Mouse (Mus musculus): ENCODE measurements around the gene Elp6. TPM values are rescaled to one million over a fixed set of nuclear protein-coding genes. Genes with fewer than 3 reads are reported as not detected.
A peak's percentile ranks its signal among the peaks of the same experiment; 100 is the strongest.

The Elp6 gene
- polyA plus RNA-seq, 1 experiment: 10.7 TPM

DNA sequence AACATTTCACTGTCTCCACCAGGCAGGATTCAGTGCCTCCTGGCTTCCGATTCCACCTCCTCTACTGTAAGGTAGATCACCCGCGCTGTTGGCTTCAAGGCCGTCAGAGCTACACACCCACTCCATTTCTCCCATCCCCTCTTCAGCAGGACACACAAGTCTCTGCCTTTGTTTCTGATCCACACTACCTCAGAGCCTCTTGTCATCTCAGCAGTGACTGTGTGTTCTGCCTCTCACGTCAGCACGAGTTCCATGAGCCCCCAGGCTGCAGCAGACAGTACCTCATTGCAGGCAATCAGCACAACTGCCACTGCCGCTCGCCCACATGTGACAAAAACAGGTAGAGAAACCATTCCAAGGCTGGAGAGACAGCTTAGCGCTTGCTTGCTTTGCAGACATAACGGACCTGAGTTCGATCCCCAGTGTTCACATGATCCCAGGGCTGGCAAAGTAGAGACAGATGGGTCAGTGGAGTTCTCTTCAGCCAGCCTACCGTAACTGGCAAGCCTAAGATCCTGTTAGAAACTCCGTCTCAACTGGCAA is 11.0 kb upstream of the Elp6 start:
- H3K4me1 ChIP-seq (ENCODE audit: control insufficient read depth, insufficient read depth, low read length): no peaks in the 10 kb centered on the region; the same call in 1 of the 2 replicates
- DNase-seq: no peak
- TF ChIP-seq CTCF (conservative IDR thresholded peaks at IDR 0.05; ENCODE audit: insufficient read depth, insufficient read length, low read depth, low read length): no peak
- TF ChIP-seq POLR2A (IDR thresholded peaks at IDR 0.05; ENCODE audit: low read depth, low read length): no peak
- no peaks in the 10 kb centered on the region for H3K27me3 ChIP-seq (replicated peaks; ENCODE audit: control insufficient read depth, insufficient read depth, low read length)
- H3K36me3 ChIP-seq (ENCODE audit: control insufficient read depth, insufficient read depth, low read length): no peaks in the 10 kb centered on the region
- H3K27ac ChIP-seq (ENCODE audit: insufficient read depth, low read depth, low read length): no peak overlapping the region
- no peak overlapping the region for H3K4me3 ChIP-seq (ENCODE audit: insufficient read depth, low read depth, low read length)
- 82% methylated on average over 13 of the region's 13 CpGs for WGBS

GRCm38 (mm10) chr9:110294786-110295185 is 10.2 kb upstream of the Elp6 start:
- TF ChIP-seq CTCF (conservative IDR thresholded peaks at IDR 0.05; ENCODE audit: insufficient read depth, insufficient read length, low read depth, low read length): no peak
- TF ChIP-seq POLR2A (IDR thresholded peaks at IDR 0.05; ENCODE audit: low read depth, low read length): no peak
- 40% methylated on average over 3 of the region's 3 CpGs for WGBS

GRCm38 (mm10) chr9:110296867-110297627 is 7.9 kb upstream of the Elp6 start:
- Histone ChIP-seq H3K36me3 (ENCODE audit: control insufficient read depth, insufficient read depth, low read length) (no peaks in the 10 kb centered on the region), H3K27me3 (replicated peaks; ENCODE audit: control insufficient read depth, insufficient read depth, low read length) (no peaks in the 10 kb centered on the region), H3K4me1 (ENCODE audit: control insufficient read depth, insufficient read depth, low read length) (no peaks in the 10 kb centered on the region; the same call in 1 of the 2 replicates), H3K27ac (ENCODE audit: insufficient read depth, low read depth, low read length) (no peak overlapping the region), H3K4me3 (ENCODE audit: insufficient read depth, low read depth, low read length) (no peak overlapping the region)
- WGBS: 3% methylated on average over 5 of the region's 5 CpGs
- no peak for TF ChIP-seq POLR2A (IDR thresholded peaks at IDR 0.05; ENCODE audit: low read depth, low read length)
- TF ChIP-seq CTCF (conservative IDR thresholded peaks at IDR 0.05; ENCODE audit: insufficient read depth, insufficient read length, low read depth, low read length): peak; percentile 96
- DNase-seq: peak; percentile 88

More at GRCm38 (mm10) chr9:110294786-110295185, 10.2 kb upstream of the Elp6 start:
- Histone ChIP-seq H3K36me3 (ENCODE audit: control insufficient read depth, insufficient read depth, low read length) (no peaks in the 10 kb centered on the region), H3K27ac (ENCODE audit: insufficient read depth, low read depth, low read length) (no peak overlapping the region), H3K4me3 (ENCODE audit: insufficient read depth, low read depth, low read length) (no peak overlapping the region), H3K27me3 (replicated peaks; ENCODE audit: control insufficient read depth, insufficient read depth, low read length) (no peaks in the 10 kb centered on the region), H3K4me1 (ENCODE audit: control insufficient read depth, insufficient read depth, low read length) (no peaks in the 10 kb centered on the region; the same call in 1 of the 2 replicates)
- no peak for DNase-seq

DNA sequence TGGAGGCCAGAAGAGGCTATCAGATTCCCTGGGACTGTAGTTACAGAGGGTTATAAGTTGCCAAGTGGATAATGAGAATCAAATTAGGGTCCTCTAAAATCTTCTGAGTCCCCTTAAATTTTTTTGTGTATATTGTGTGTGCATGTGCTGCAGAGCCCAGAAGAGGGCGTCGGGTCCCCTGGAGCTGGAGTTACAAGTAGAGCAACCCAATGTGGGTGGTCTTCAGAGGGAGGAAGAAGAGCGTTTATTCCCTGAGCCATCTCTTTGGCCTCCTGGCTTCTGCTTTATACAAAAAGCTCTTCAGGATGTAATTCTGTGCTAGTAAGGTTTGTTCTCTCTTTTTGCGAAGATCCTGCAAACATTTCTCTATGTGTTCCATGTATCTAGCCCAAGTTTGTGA is 457 bp upstream of the Elp6 start:
- no peak for DNase-seq
- Histone ChIP-seq H3K4me1 (ENCODE audit: control insufficient read depth, insufficient read depth, low read length) (peaks cover 4% of the 10 kb centered on the region; the same call in 1 of the 2 replicates), H3K27me3 (replicated peaks; ENCODE audit: control insufficient read depth, insufficient read depth, low read length) (no peaks in the 10 kb centered on the region), H3K4me3 (ENCODE audit: insufficient read depth, low read depth, low read length) (peak overlapping the region; percentile 72), H3K27ac (ENCODE audit: insufficient read depth, low read depth, low read length) (peak overlapping the region; percentile 85), H3K36me3 (ENCODE audit: control insufficient read depth, insufficient read depth, low read length) (no peaks in the 10 kb centered on the region)
- under 1% methylated on average over 4 of the region's 4 CpGs for WGBS
- TF ChIP-seq CTCF (conservative IDR thresholded peaks at IDR 0.05; ENCODE audit: insufficient read depth, insufficient read length, low read depth, low read length) (0 out of 2 replicates have a peak, but pooled peaks have one; percentile 25), POLR2A (IDR thresholded peaks at IDR 0.05; ENCODE audit: low read depth, low read length) (no peak)

GRCm38 (mm10) chr9:110306371-110306770 is 1.4 kb downstream of the Elp6 start:
- H3K4me1 ChIP-seq (ENCODE audit: control insufficient read depth, insufficient read depth, low read length): peaks cover 4% of the 10 kb centered on the region; the same call in 1 of the 2 replicates
- WGBS: 96% methylated on average over 5 of the region's 5 CpGs
- no peak for TF ChIP-seq POLR2A (IDR thresholded peaks at IDR 0.05; ENCODE audit: low read depth, low read length)
- H3K36me3 ChIP-seq (ENCODE audit: control insufficient read depth, insufficient read depth, low read length): no peaks in the 10 kb centered on the region
- no peak overlapping the region for H3K27ac ChIP-seq (ENCODE audit: insufficient read depth, low read depth, low read length)
- H3K27me3 ChIP-seq (replicated peaks; ENCODE audit: control insufficient read depth, insufficient read depth, low read length): no peaks in the 10 kb centered on the region
- no peak for DNase-seq
- no peak overlapping the region for H3K4me3 ChIP-seq (ENCODE audit: insufficient read depth, low read depth, low read length)

DNA sequence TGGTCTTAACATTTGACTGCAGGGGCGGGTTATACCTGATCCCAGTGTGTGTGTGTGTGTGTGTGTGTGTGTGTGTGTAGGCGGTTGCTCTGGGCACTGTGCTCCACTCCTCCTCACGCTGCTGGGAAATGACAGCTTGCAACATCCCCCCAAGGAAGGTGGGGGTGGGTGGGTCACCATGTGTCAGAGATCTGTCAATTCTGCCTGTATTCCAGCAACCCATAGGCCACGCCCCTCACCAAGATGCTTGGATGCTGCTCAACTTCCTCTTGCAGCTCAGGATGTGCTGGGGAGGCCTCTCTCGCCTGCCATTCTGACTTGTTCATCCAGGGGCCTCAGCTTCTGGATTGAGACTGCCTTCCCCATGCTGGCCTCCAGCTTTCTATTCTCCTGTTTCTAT is 9.7 kb downstream of the Elp6 start:
- Histone ChIP-seq H3K27me3 (replicated peaks; ENCODE audit: control insufficient read depth, insufficient read depth, low read length) (no peaks in the 10 kb centered on the region), H3K4me3 (ENCODE audit: insufficient read depth, low read depth, low read length) (no peak overlapping the region), H3K4me1 (ENCODE audit: control insufficient read depth, insufficient read depth, low read length) (no peaks in the 10 kb centered on the region), H3K27ac (ENCODE audit: insufficient read depth, low read depth, low read length) (no peak overlapping the region), H3K36me3 (ENCODE audit: control insufficient read depth, insufficient read depth, low read length) (no peaks in the 10 kb centered on the region)
- TF ChIP-seq POLR2A (IDR thresholded peaks at IDR 0.05; ENCODE audit: low read depth, low read length) (no peak), CTCF (conservative IDR thresholded peaks at IDR 0.05; ENCODE audit: insufficient read depth, insufficient read length, low read depth, low read length) (no peak)
- 63% methylated on average over 5 of the region's 5 CpGs for WGBS
- DNase-seq: no peak

GRCm38 (mm10) chr9:110315410-110315809 is 10.4 kb downstream of the Elp6 start:
- no peak overlapping the region for H3K4me3 ChIP-seq (ENCODE audit: insufficient read depth, low read depth, low read length)
- no peaks in the 10 kb centered on the region for H3K27me3 ChIP-seq (replicated peaks; ENCODE audit: control insufficient read depth, insufficient read depth, low read length)
- H3K36me3 ChIP-seq (ENCODE audit: control insufficient read depth, insufficient read depth, low read length): no peaks in the 10 kb centered on the region
- no peak for DNase-seq
- H3K4me1 ChIP-seq (ENCODE audit: control insufficient read depth, insufficient read depth, low read length): no peaks in the 10 kb centered on the region
- 85% methylated on average over 6 of the region's 6 CpGs for WGBS
- TF ChIP-seq CTCF (conservative IDR thresholded peaks at IDR 0.05; ENCODE audit: insufficient read depth, insufficient read length, low read depth, low read length): no peak
- TF ChIP-seq POLR2A (IDR thresholded peaks at IDR 0.05; ENCODE audit: low read depth, low read length): no peak
- H3K27ac ChIP-seq (ENCODE audit: insufficient read depth, low read depth, low read length): no peak overlapping the region
